Mouse (Mus musculus) erythroblast, embryonic 14.5 days (primary cell): ENCODE data around the gene Runx2. TPM values are rescaled to one million over a fixed set of nuclear protein-coding genes. Genes with fewer than 3 reads are reported as not detected.

ENCODE experiments used
- H3K27me3 ChIP-seq: 2 replicates; pipeline ENCODE4 v1.6.1; 2012; ENCODE audit warnings: inconsistent platforms; ENCODE audit not compliant: control insufficient read depth
- H3K36me3 ChIP-seq: 2 replicates; pipeline ENCODE4 v1.6.1; 2012; ENCODE audit warnings: mild to moderate bottlenecking, inconsistent platforms; ENCODE audit not compliant: control insufficient read depth
- H3K4me1 ChIP-seq: 2 replicates; pipeline ENCODE4 v1.6.1; 2012; ENCODE audit warnings: inconsistent platforms; ENCODE audit not compliant: control insufficient read depth
- H3K4me3 ChIP-seq: replicated peaks from 2 replicates; pipeline ENCODE3; 2012; ENCODE audit warnings: moderate library complexity, mild to moderate bottlenecking, inconsistent platforms
- H3K9me3 ChIP-seq: 2 replicates; pipeline ENCODE4 v1.6.1; 2012; ENCODE audit warnings: low read length, inconsistent platforms, mixed read lengths; ENCODE audit not compliant: control insufficient read depth
- GATA1 ChIP-seq: IDR thresholded peaks from 2 replicates; pipeline ENCODE4 v1.6.1; 2012; ENCODE audit warnings: low read length, inconsistent platforms, mixed read lengths
- TAL1 ChIP-seq: IDR thresholded peaks from 3 replicates; pipeline ENCODE4 v1.6.1; 2012; ENCODE audit warnings: low read length, inconsistent platforms, mixed read lengths
- polyA plus RNA-seq: library from polyadenylated mRNA; stranded (reverse); fragments of >175 nt; gene quantifications from 2 replicates; pipeline ENCODE4 v1.2.3, GENCODE M21; 2012

Runx2 gene
- polyA plus RNA-seq, 1 experiment = 0.05 TPM

GRCm38 (mm10) chr17:44632941-44633340, 181.7 kb downstream of the Runx2 start:
- no peaks in the 10 kb centered on the region for H3K27me3 ChIP-seq

GRCm38 (mm10) chr17:44632292-44632691, 182.3 kb downstream of the Runx2 start:
- no peaks in the 10 kb centered on the region for H3K36me3 ChIP-seq
- H3K9me3 ChIP-seq = no peaks in the 10 kb centered on the region
- no peak for TF ChIP-seq GATA1
- no peak for TF ChIP-seq TAL1
- no peak overlapping the region for H3K4me3 ChIP-seq
- H3K4me1 ChIP-seq = peaks cover 4% of the 10 kb centered on the region; the same call in 1 of the 2 replicates
- H3K27me3 ChIP-seq = no peaks in the 10 kb centered on the region

More at GRCm38 (mm10) chr17:44632941-44633340, 181.7 kb downstream of the Runx2 start:
- Histone ChIP-seq H3K36me3 (no peaks in the 10 kb centered on the region), H3K9me3 (no peaks in the 10 kb centered on the region), H3K4me1 (peaks cover 4% of the 10 kb centered on the region; the same call in 1 of the 2 replicates), H3K4me3 (no peak overlapping the region)
- TF ChIP-seq GATA1 (no peak), TAL1 (no peak)

- Histone ChIP-seq H3K4me1 (peaks cover 4% of the 10 kb centered on the region; the same call in 1 of the 2 replicates), H3K27me3 (no peaks in the 10 kb centered on the region), H3K36me3 (no peaks in the 10 kb centered on the region), H3K9me3 (no peaks in the 10 kb centered on the region), H3K4me3 (no peak overlapping the region)
- TF ChIP-seq GATA1 (no peak), TAL1 (no peak)
These were observed 183.0 kb downstream of the Runx2 start for GRCm38 (mm10) chr17:44631577-44631976.

- H3K9me3 ChIP-seq = no peaks in the 10 kb centered on the region
- no peaks in the 10 kb centered on the region for H3K27me3 ChIP-seq
- TF ChIP-seq TAL1 = no peak
- TF ChIP-seq GATA1 = no peak
These were observed 187.3 kb downstream of the Runx2 start for GRCm38 (mm10) chr17:44627317-44627716.

GRCm38 (mm10) chr17:44623707-44624106, 190.9 kb downstream of the Runx2 start:
- Histone ChIP-seq H3K9me3 (no peaks in the 10 kb centered on the region), H3K4me3 (no peak overlapping the region), H3K36me3 (no peaks in the 10 kb centered on the region), H3K27me3 (no peaks in the 10 kb centered on the region), H3K4me1 (no peaks in the 10 kb centered on the region)
- TF ChIP-seq TAL1 (no peak), GATA1 (no peak)

More at GRCm38 (mm10) chr17:44627317-44627716, 187.3 kb downstream of the Runx2 start:
- Histone ChIP-seq H3K4me3 (no peak overlapping the region), H3K4me1 (peaks cover 4% of the 10 kb centered on the region; the same call in 1 of the 2 replicates), H3K36me3 (no peaks in the 10 kb centered on the region)

- Histone ChIP-seq H3K9me3 (no peaks in the 10 kb centered on the region), H3K4me1 (no peaks in the 10 kb centered on the region), H3K36me3 (no peaks in the 10 kb centered on the region), H3K27me3 (no peaks in the 10 kb centered on the region), H3K4me3 (no peak overlapping the region)
- no peak for TF ChIP-seq GATA1
- no peak for TF ChIP-seq TAL1
These were observed 191.3 kb downstream of the Runx2 start for GRCm38 (mm10) chr17:44623271-44623670.

- H3K27me3 ChIP-seq = no peaks in the 10 kb centered on the region; the same call in 1 of the 2 replicates
- no peak overlapping the region for H3K4me3 ChIP-seq
- no peaks in the 10 kb centered on the region for H3K9me3 ChIP-seq
- no peaks in the 10 kb centered on the region for H3K36me3 ChIP-seq
- TF ChIP-seq TAL1 (no peak), GATA1 (no peak)
- no peaks in the 10 kb centered on the region for H3K4me1 ChIP-seq
These were observed 194.1 kb downstream of the Runx2 start for GRCm38 (mm10) chr17:44620456-44620855.

GRCm38 (mm10) chr17:44618691-44619090, 195.9 kb downstream of the Runx2 start:
- Histone ChIP-seq H3K36me3 (no peaks in the 10 kb centered on the region), H3K4me3 (no peak overlapping the region), H3K4me1 (no peaks in the 10 kb centered on the region), H3K9me3 (no peaks in the 10 kb centered on the region), H3K27me3 (peaks cover 1% of the 10 kb centered on the region)
- TF ChIP-seq TAL1 (no peak), GATA1 (no peak)

- H3K9me3 ChIP-seq = no peaks in the 10 kb centered on the region
- no peak overlapping the region for H3K4me3 ChIP-seq
These were observed 196.4 kb downstream of the Runx2 start for GRCm38 (mm10) chr17:44618175-44618574.

GRCm38 (mm10) chr17:44617741-44618140, 196.9 kb downstream of the Runx2 start:
- TF ChIP-seq TAL1 (no peak), GATA1 (no peak)
- no peaks in the 10 kb centered on the region for H3K4me1 ChIP-seq
- no peaks in the 10 kb centered on the region for H3K9me3 ChIP-seq
- no peaks in the 10 kb centered on the region for H3K36me3 ChIP-seq
- H3K27me3 ChIP-seq = peaks cover 4% of the 10 kb centered on the region
- H3K4me3 ChIP-seq = no peak overlapping the region

More at GRCm38 (mm10) chr17:44618175-44618574, 196.4 kb downstream of the Runx2 start:
- peaks cover 4% of the 10 kb centered on the region for H3K27me3 ChIP-seq
- no peaks in the 10 kb centered on the region for H3K4me1 ChIP-seq
- H3K36me3 ChIP-seq = no peaks in the 10 kb centered on the region
- no peak for TF ChIP-seq GATA1
- TF ChIP-seq TAL1 = no peak
